Mouse (Mus musculus) layer of hippocampus, adult 2 months (tissue): Measurements from ENCODE around the gene Colq. TPM values are rescaled to one million over a fixed set of nuclear protein-coding genes. Genes with fewer than 3 reads are reported as not detected.

ENCODE experiments used
- DNase-seq, 2 experiments: peaks; one replicate each; pipeline ENCODE4 v3.0.0; 2022; ENCODE audit warnings: low spot score in 2 of 2
- H3K27ac ChIP-seq: fragments of 200-600 bp; 2 replicates; pipeline ENCODE4 v1.8.1; 2022
- H3K4me3 ChIP-seq: fragments of 200-600 bp; 2 replicates; pipeline ENCODE4 v1.8.1; 2022; ENCODE audit warnings: mild to moderate bottlenecking
- CTCF ChIP-seq: fragments of 200-600 bp; conservative IDR thresholded peaks from 2 replicates; pipeline ENCODE4 v1.8.1; 2022; ENCODE audit warnings: antibody characterized with exemption, mild to moderate bottlenecking, moderate library complexity
- total RNA-seq, 2 experiments: library from RNA; stranded (reverse); gene quantifications; 2 replicates each; pipeline ENCODE4 v1.2.3; 2021

Colq gene
- total RNA-seq, 2 experiments from 2014 or later, result 0.41 TPM; not detected in 1

DNA sequence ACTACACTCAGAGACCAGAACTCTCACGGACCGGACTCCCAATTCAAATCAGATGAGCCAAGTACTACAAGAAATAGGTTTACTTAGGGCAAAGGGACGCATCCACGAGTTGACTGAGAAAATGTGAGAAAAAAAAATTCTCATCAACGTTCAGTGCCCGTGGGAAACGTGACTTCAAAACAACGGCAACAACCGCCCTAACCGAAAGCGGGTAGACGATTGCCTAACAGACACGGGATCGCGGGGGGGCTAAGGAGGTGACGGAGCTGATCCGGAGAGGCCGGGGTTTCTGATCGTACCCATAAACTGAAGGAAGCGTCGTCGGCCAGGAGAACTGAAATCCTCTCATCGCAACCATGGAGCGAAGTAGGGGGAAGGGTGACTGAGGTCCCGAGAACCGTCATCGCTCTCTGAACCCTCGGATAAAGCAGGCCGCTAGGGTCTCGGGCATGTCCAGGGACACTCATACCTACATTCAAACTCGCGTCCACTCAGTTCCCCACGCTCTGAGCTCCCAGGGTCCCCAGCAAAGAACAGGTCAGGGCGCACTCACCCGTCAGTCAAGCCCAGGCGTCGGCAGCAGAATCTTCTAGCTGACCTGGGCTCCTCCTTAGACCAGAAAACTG is 96.7 kb downstream of the Colq start, which contains the start of gene Eaf1:
Gene Eaf1, plus strand, starts transcription at position 51 of the 626 bp plus-strand sequence.
- no peak for TF ChIP-seq CTCF
- H3K27ac ChIP-seq, result peak within 1 kb of the TSS; percentile 92
- DNase-seq, result no peak

DNA sequence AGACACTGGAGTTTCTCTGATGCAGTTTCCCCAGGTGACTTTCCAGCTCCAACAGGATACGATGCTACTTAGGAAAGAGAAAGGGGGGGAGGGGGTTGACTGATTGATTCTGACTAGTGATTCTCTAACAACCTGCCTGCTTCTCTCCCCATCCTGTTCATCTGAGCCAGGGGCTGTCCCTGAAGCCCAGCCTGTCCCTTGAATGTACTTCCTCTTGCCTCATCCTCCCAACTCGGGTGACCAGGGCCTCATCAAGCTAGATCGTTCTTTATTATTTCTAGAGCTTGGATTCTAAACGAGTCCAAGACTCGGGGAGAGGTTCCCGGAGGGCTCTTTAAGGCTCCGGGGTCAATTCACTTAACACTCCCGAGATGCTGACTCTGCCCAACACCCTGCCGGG is 97.2 kb downstream of the Colq start:
- DNase-seq, result no peak
- Histone ChIP-seq H3K4me3 (peak overlapping the region; percentile 97), H3K27ac (peak overlapping the region; percentile 92; the same call in 1 of the 2 replicates)
- TF ChIP-seq CTCF, result no peak

More for the DNA sequence above, 96.7 kb downstream of the Colq start, which contains the start of gene Eaf1:
- H3K4me3 ChIP-seq, result peak within 1 kb of the TSS; percentile 97

DNA sequence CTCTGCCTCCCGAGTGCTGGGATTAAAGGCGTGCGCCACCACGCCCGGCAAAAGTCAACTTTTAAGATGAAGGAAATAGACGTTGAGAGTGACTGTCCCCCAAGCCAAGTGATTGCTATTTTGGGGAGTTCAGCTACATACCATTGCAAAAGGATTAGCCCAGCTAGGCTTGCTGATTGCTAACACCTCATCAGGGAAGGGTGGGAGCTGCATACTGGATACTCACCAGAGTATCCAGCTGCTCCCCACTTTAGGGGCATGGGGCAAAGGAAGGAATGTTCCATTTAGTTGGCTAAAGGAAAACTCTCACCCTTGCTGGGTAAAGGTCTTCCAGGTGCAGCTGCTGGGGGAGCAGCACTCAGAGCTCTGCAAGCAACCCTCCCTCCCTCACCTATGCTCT is 103.1 kb downstream of the Colq start:
- TF ChIP-seq CTCF, result no peak
- H3K4me3 ChIP-seq, result no peak overlapping the region
- no peak for DNase-seq
- H3K27ac ChIP-seq, result no peak overlapping the region

DNA sequence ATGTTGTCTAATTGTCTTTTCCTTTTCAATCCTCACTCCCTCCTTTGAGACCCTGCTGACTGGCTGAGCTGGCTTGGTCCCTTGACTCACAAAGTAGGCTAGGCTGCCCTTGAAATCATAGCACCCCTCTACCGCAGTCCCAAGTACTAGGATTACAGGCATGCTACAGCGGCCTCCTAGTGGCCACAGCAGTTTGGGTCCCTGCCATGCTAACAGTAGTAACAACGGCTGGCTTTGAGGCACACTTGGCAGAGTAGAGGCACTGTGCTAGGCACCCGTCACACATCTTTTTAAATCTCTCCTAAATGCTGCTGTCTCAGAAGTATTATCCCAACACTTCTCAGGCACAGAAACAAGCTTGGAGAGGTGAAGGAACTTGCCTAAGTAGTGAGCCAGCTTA is 104.7 kb downstream of the Colq start:
- TF ChIP-seq CTCF, result peak; percentile 52
- H3K27ac ChIP-seq, result no peak overlapping the region
- H3K4me3 ChIP-seq, result no peak overlapping the region
- no peak for DNase-seq

DNA sequence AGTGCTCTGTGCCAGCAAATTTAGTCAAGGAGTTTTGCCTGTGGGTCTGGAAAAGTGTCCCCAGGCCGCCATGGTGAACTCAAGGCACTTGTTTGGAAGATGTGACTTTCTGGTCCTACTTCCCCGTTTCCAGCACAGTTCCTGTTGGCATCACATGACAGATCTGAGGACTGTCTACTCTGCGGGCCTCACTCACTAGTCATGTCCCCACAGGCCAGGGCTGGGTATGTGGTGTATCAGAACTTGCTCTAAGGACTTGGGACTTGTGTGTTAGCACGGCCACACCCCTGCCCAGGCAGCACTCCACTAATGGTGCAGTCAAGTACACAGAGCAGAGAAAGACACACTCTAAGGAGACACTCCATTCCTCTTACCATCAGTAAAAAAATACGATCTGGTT is 108.7 kb downstream of the Colq start:
- no peak for DNase-seq
- no peak overlapping the region for H3K27ac ChIP-seq
- no peak overlapping the region for H3K4me3 ChIP-seq
- no peak for TF ChIP-seq CTCF

DNA sequence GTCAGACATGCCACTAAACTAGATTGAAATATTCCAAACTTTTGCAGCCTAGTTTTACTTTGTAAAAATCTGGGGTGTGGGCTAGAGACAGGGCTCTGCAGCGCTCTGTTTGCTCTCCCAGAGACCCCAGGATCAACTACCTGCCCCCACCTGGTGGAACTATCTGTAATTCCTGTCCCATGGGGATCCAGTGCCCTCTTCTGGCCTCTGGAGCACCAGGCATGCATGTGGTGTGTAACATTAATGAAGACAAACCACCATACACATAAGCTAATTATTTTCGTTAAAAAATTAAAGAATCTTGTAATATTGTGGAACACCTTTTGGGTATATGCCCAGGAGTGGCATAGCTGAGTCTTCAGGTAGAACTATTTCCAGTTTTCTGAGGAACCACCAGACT is 117.8 kb downstream of the Colq start:
- Histone ChIP-seq H3K4me3 (no peak overlapping the region), H3K27ac (no peak overlapping the region)
- no peak for DNase-seq
- TF ChIP-seq CTCF, result peak; percentile 51

Other genes with a start within 250 kb of the Colq start
- 100 to 1,000 TPM; 147 to 158 TPM for gene Sh3bp5, start 155.3 kb downstream of the Colq start, total RNA-seq
- gene Eaf1, start 96.9 kb downstream of the Colq start, total RNA-seq, result 10 to 100 TPM; 13.7 to 19.4 TPM
- 10 to 100 TPM; 32.4 to 35.0 TPM for gene Mettl6, start 96.3 kb downstream of the Colq start, total RNA-seq
- gene Gm49387, start 49.5 kb upstream of the Colq start, total RNA-seq, result under 1 TPM in 1 of 2 experiments, not detected in 1; 0.95 TPM
- 1 to 10 TPM; 9.6 TPM for gene Btd, start 49.7 kb upstream of the Colq start, total RNA-seq
- 1 to 10 TPM; 7.0 to 9.4 TPM for gene Hacl1, start 49.9 kb upstream of the Colq start, total RNA-seq
- gene Ankrd28, start 239.3 kb upstream of the Colq start, total RNA-seq, result 10 to 100 TPM; 45.6 to 55.5 TPM